Mouse (Mus musculus): ENCODE measurements at regions not wholly inside any gene's neighbourhood (a gene's known extent, or its start where the extent isn't known, plus 50 kb on each side); places are given as distances from the start of the nearest gene placed in this dataset.

GRCm38 (mm10) chr17:27333593-27333992 is 129.3 kb upstream of the Lemd2 start:
- DNase-seq, result no peak
- no peak overlapping the region for H3K27ac ChIP-seq
- no peak for TF ChIP-seq CTCF (IDR thresholded peaks at IDR 0.05)
- intact Hi-C loops (cut with DNase I), result no loop called here
- H3K4me3 ChIP-seq, result no peak overlapping the region

DNA sequence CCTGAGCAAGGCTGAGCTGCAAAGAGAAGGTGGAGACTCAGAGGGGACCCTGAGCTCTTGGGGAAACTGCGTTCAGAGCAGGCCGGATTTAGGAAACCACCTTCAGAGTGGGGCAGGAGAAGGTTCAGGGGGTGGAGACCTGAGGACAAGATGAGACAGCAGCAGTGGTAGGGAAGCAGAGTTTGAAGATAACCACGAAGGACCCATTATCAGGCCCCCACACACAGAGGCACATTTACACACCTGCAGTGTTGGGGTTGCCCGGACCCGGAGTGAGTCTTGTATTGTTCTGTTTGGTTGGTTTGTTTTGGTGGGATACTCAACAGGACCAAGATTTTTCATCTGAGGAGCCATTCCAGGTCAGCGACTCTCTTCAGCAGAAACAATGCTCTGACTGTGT is 128.9 kb upstream of the Lemd2 start:
- no peak for TF ChIP-seq CTCF (IDR thresholded peaks at IDR 0.05)
- Histone ChIP-seq H3K27ac (no peak overlapping the region), H3K4me3 (no peak overlapping the region)
- intact Hi-C loops (cut with DNase I), result no loop called here
- DNase-seq, result no peak

- no peak for TF ChIP-seq CTCF (IDR thresholded peaks at IDR 0.05)
- no peak overlapping the region for H3K4me3 ChIP-seq
- no peak for DNase-seq
- intact Hi-C loops (cut with DNase I), result no loop called here
- H3K27ac ChIP-seq, result no peak overlapping the region
These were observed 127.8 kb upstream of the Lemd2 start for GRCm38 (mm10) chr17:27332076-27332475.

DNA sequence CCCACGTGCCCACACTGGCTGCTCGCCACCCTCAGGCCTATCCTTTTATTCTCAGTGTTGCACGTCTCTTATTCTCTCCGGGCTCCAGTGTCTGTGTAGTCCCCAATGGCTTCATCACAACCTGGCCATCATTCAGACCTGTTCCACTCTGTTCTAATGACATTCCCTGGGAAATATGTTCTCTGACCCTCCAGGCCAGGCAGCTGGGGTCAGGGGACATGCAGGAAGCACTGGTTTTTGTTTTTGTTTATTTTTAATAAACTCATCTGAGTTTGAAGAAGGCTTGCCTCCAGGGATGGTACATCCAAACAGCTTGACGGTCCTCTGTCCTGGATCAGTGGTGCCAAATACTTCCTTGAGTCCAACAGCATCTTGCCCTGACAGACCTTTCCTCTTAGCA is 127.4 kb upstream of the Lemd2 start:
- Histone ChIP-seq H3K27ac (no peak overlapping the region), H3K4me3 (no peak overlapping the region)
- intact Hi-C loops (cut with DNase I), result no loop called here
- no peak for DNase-seq
- TF ChIP-seq CTCF (IDR thresholded peaks at IDR 0.05), result no peak

DNA sequence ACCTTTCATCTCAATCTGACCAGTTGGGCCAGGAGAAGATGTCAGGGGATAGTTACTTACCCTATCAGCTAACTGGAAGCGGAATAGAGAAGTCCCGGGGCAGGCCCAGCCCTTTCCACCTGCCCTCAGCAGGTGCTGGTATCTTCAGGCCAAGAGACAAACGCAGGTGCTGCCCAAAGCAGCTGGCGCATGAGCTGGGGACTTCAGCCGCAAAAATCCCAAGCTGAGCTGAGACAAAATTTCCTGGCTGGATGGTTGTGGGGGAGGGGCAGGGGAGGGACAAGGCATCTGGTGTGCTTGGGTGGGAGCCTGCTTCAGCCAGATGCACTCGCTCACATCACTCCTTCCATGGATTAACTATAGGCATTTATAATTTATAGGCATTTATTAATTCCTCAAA is 125.5 kb upstream of the Lemd2 start:
- Histone ChIP-seq H3K27ac (no peak overlapping the region), H3K4me3 (no peak overlapping the region)
- no peak for DNase-seq
- intact Hi-C loops (cut with DNase I), result no loop called here
- TF ChIP-seq CTCF (IDR thresholded peaks at IDR 0.05), result no peak

- H3K27ac ChIP-seq, result no peak overlapping the region
- H3K4me3 ChIP-seq, result no peak overlapping the region
- DNase-seq, result no peak
- TF ChIP-seq CTCF (IDR thresholded peaks at IDR 0.05), result no peak
- intact Hi-C loops (cut with DNase I), result no loop called here
These were observed 124.9 kb upstream of the Lemd2 start for GRCm38 (mm10) chr17:27329183-27329582.

DNA sequence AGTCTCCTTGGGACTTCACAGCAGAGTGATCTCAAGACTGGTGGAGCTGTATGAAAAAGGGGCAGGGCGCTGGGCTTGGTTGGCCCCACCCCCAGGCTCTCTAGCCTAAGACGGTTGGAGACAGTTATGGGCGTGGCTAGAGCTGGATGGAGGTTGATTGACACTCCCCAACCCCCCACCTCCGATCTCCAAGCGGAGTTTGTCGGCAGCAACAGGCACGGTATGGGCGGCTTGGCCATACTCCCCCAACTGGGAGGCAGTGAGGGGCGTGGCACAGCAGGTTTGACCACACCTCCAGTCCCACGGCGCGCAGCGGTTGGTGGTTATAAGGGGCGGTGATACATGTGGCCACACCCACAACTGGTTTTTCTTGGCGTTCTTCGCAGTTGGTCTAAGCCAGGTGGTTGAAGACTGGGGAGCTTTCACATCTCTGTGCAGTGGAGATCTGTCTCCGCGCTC is 120.8 kb upstream of the Lemd2 start:
- no peak for TF ChIP-seq CTCF (IDR thresholded peaks at IDR 0.05)
- H3K27ac ChIP-seq, result no peak overlapping the region
- peak overlapping the region; percentile 57 for H3K4me3 ChIP-seq
- intact Hi-C loops (cut with DNase I), result no loop called here
- DNase-seq, result peak; percentile 89

GRCm38 (mm10) chr17:27323513-27323912 is 119.2 kb upstream of the Lemd2 start:
- no peak overlapping the region for H3K4me3 ChIP-seq
- no peak for TF ChIP-seq CTCF (IDR thresholded peaks at IDR 0.05)
- no peak for DNase-seq
- H3K27ac ChIP-seq, result peak overlapping the region; percentile 9
- intact Hi-C loops (cut with DNase I), result no loop called here

GRCm38 (mm10) chr17:27322891-27323509 is 118.7 kb upstream of the Lemd2 start:
- TF ChIP-seq CTCF (IDR thresholded peaks at IDR 0.05), result no peak
- no peak for DNase-seq
- Histone ChIP-seq H3K27ac (no peak overlapping the region), H3K4me3 (no peak overlapping the region)
- intact Hi-C loops (cut with DNase I), result no loop called here

- TF ChIP-seq CTCF (IDR thresholded peaks at IDR 0.05), result no peak
- intact Hi-C loops (cut with DNase I), result no loop called here
These were observed 114.9 kb upstream of the Lemd2 start for GRCm38 (mm10) chr17:27318969-27319695.

DNA sequence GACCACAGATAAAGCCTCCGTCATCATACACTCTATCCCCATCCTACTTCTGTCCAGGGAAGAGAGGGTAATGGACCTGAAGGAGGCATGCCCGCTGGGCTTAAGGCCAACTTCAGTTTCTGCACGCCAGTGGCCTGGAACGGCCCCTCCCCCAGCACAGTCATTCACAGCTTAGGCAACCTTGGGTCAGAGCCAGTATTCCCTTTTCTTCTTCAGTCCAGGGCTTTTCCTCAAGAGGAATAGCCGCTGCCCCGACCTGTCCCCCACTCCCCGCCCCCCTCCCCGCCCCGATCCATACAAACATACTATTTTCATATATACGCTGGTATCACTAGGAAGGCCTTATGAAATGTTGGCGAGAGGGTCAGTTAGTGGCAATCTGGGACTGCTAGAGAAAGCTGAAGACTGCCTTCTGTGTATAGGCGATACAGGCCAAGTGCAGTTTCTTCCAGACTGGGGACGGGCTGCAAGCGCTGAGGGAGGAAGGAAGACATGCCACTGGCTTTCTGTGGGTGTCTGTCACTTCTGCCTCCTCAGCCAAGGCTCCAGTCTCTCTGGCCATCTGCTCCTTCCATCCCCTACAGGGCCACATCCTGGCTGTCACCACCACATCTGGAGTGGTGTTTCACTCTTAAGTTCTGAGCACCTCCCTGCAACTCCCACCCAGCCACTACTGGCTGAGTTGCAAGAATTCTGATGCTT is 113.5 kb upstream of the Lemd2 start:
- DNase-seq, result peak; percentile 85
- intact Hi-C loops (cut with DNase I), result no loop called here
- TF ChIP-seq CTCF (IDR thresholded peaks at IDR 0.05), result no peak
- Histone ChIP-seq H3K27ac (peak overlapping the region; percentile 57), H3K4me3 (no peak overlapping the region; the same call in 1 of the 2 replicates)

More at GRCm38 (mm10) chr17:27318969-27319695, 114.9 kb upstream of the Lemd2 start:
- H3K27ac ChIP-seq, result no peak overlapping the region
- DNase-seq, result no peak
- H3K4me3 ChIP-seq, result no peak overlapping the region

- TF ChIP-seq CTCF (IDR thresholded peaks at IDR 0.05), result no peak
- peak; percentile 76 for DNase-seq
- H3K27ac ChIP-seq, result peak overlapping the region; percentile 57
- H3K4me3 ChIP-seq, result no peak overlapping the region; the same call in 1 of the 2 replicates
- intact Hi-C loops (cut with DNase I), result no loop called here
These were observed 112.7 kb upstream of the Lemd2 start for GRCm38 (mm10) chr17:27316711-27317575.
